Mouse (Mus musculus) right cerebral cortex, adult 18-20 months (tissue): ENCODE measurements around the gene Alkbh7.

Source experiments
- DNase-seq: peaks from one replicate; pipeline ENCODE4 v3.0.0; 2022; ENCODE audit warnings: mixed read lengths

Alkbh7 gene

GRCm38 (mm10) chr17:57031661-57032420 lies 34.7 kb downstream of the Alkbh7 start:
- DNase-seq: peak; percentile 100

DNA sequence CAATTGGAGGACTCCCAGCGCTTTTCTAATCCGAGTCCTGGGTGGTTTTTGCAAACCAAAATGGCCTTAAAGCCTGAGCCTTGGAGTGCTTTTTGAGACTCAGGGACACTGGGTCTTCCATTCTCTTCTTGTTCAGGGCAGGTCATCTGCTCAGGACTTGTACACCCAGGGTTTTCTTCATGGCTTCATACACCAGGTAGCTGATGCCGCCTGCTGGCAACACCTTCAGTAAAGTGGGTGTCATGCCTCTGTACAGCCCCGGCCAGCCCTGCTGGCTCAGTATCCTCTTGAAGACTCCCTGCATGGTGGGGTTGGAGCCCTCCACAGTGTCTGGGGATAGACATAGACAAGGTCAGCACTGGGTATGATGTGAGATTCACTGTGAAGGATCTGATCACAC lies 35.7 kb downstream of the Alkbh7 start:
- DNase-seq: no peak

DNA sequence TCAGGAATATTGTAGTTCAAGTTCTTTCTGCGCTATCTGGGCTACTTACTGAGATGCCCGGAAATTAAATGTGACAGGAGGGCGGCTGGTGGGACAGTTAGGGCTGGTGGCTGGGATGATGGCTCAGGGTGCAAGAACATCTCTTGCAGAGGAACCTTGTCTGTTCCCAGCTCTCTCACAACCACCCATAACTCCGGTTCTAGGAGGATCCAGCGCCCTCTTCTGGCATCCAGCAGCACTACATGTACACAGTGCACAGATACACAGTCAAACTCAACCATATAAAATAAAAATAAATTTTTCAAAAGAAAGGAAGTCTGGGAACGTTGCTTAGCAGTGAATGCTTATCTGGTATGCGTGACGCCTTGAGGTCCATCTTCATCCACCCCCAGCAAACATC lies 41.8 kb downstream of the Alkbh7 start:
- no peak for DNase-seq

DNA sequence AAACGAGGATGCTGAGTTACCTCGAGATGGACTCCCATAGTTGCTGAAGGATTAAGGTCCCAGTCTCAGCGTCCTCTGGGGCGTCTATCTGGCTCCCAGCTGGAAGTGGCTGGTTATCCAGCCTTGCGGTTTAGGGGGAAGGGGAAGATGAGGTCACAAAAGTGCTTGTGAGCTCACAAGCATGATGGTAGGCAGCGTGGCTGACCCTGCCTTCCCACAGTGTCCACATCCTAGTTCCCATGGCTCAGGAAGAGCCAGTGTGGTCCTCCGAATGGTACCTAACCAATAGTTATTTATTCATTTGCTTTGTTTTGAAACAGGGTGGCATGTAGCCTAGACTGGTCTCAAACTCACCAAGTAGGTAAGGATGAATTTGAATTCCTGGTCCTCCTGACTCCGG lies 44.4 kb downstream of the Alkbh7 start, which contains the start of gene Slc25a41:
Gene Slc25a41 (minus strand): TSS at position 101 of the 400 bp plus-strand sequence.
- DNase-seq: no peak

- DNase-seq: no peak
Observed at GRCm38 (mm10) chr17:57047406-57047805, 50.3 kb downstream of the Alkbh7 start.

- no peak for DNase-seq
Observed at GRCm38 (mm10) chr17:57048816-57049215, 51.7 kb downstream of the Alkbh7 start.
